In genomic region chr17:64383600-64383999, GRCm38 (mm10) we compare ENCODE assay signal across 17 mouse cellular contexts. TPM values are rescaled to one million over a fixed set of nuclear protein-coding genes. Genes with fewer than 3 reads are reported as not detected.
DNase-seq lines count a peak whose midpoint lies in the region; TF ChIP-seq lines count a peak whose summit lies in the region.
"Had no signal": no experiment of that assay in that cellular context is flagged by ENCODE, and none has a peak within 500 bp of the region (broad histone marks: within the 10 kb centered on the region; RNA-seq: fewer than 3 reads in every experiment).

No protein-coding gene starts in this region.

- no peak overlapping the region for H3K27ac ChIP-seq in layer of hippocampus, adult 2 months
- H3K27ac ChIP-seq: forebrain, embryonic 13.5 days; heart, adult 2 months; heart, embryonic 15.5 days; hindbrain, embryonic 10.5 days; kidney, embryonic 15.5 days; limb, embryonic 10.5 days; liver, embryonic 15.5 days; neural tube, embryonic 13.5 days had no signal

- H3K9me3 ChIP-seq in E14TG2a.4 (ENCODE audit: low read length): peaks cover 4% of the 10 kb centered on the region; the same call in 1 of the 2 replicates
- H3K9me3 ChIP-seq: forebrain, embryonic 13.5 days; heart, embryonic 15.5 days; hindbrain, embryonic 10.5 days; kidney, embryonic 15.5 days; limb, embryonic 10.5 days; liver, embryonic 15.5 days; neural tube, embryonic 13.5 days had no signal

- no peak overlapping the region for H3K4me3 ChIP-seq in layer of hippocampus, adult 2 months
- no peak overlapping the region for H3K4me3 ChIP-seq in E14TG2a.4 (replicated peaks; ENCODE audit: low read length)
- H3K4me3 ChIP-seq: forebrain, embryonic 13.5 days; heart, adult 2 months; heart, embryonic 15.5 days; hindbrain, embryonic 10.5 days; kidney, embryonic 15.5 days; limb, embryonic 10.5 days; liver, embryonic 15.5 days; neural tube, embryonic 13.5 days had no signal

- H3K27me3 ChIP-seq in E14TG2a.4 (ENCODE audit: insufficient read depth, low read length): no peaks in the 10 kb centered on the region
- H3K27me3 ChIP-seq: forebrain, embryonic 13.5 days; heart, embryonic 15.5 days; kidney, embryonic 15.5 days; liver, embryonic 15.5 days; neural tube, embryonic 13.5 days had no signal

- no peaks in the 10 kb centered on the region for H3K36me3 ChIP-seq in E14TG2a.4 (ENCODE audit: insufficient read depth, low read length)
- H3K36me3 ChIP-seq: heart, embryonic 15.5 days; hindbrain, embryonic 10.5 days; kidney, embryonic 15.5 days; limb, embryonic 10.5 days; liver, embryonic 15.5 days; neural tube, embryonic 13.5 days had no signal

- DNase-seq in layer of hippocampus, adult 2 months (ENCODE audit: low spot score in 2 of 2): no peak
- no peak for DNase-seq in layer of hippocampus, adult 11-12 months (ENCODE audit: low spot score)
- peak; percentile 30 for DNase-seq in A20 (ENCODE audit: low read depth, low spot score)
- DNase-seq in induced T-regulatory cell, adult 2 months (ENCODE audit: low read depth): peak; percentile 8
- DNase-seq in ovary, postnatal 36 days (ENCODE audit: low spot score): no peak
- DNase-seq in frontal cortex, adult 2 months (ENCODE audit: extremely low spot score in 1 of 2, low spot score in 1 of 2): no peak
- DNase-seq: cerebellum, postnatal 25 days; heart, adult 2 months; right cerebral cortex, postnatal 14 days had no signal

- H3K4me1 ChIP-seq in E14TG2a.4 (replicated peaks; ENCODE audit: low read depth, low read length): no peaks in the 10 kb centered on the region
- H3K4me1 ChIP-seq: forebrain, embryonic 13.5 days; heart, embryonic 15.5 days; hindbrain, embryonic 10.5 days; kidney, embryonic 15.5 days; limb, embryonic 10.5 days; liver, embryonic 15.5 days; neural tube, embryonic 13.5 days had no signal

- TF ChIP-seq CTCF in layer of hippocampus, adult 2 months (conservative IDR thresholded peaks at IDR 0.05): peak; percentile 41
- TF ChIP-seq CTCF in E14TG2a.4 (conservative IDR thresholded peaks at IDR 0.05; ENCODE audit: low read length): peak; percentile 15

RNA-seq across cellular contexts. Expression of gene Pja2, which starts 51.9 kb away (rescaled TPM):
- total RNA-seq in layer of hippocampus, adult 2 months (2021): 100 to 1,000 TPM; 444 to 450 TPM
- 172 and 173 TPM in 2 replicates for polyA plus RNA-seq in frontal cortex, adult 2 months (2012; rRNA removed)

Comparison
In these comparisons a context has a peak if more than half of its experiments do, and no peak if none do; other contexts are left out.
1. DNase-seq: peak in A20 (single experiment) and induced T-regulatory cell, adult 2 months (single experiment); none in layer of hippocampus, adult 2 months (0 of 2), layer of hippocampus, adult 11-12 months (single experiment), ovary, postnatal 36 days (single experiment) and frontal cortex, adult 2 months (0 of 2).